Mouse (Mus musculus): ENCODE measurements around the gene 0610012G03Rik.

Gene 0610012G03Rik

DNA sequence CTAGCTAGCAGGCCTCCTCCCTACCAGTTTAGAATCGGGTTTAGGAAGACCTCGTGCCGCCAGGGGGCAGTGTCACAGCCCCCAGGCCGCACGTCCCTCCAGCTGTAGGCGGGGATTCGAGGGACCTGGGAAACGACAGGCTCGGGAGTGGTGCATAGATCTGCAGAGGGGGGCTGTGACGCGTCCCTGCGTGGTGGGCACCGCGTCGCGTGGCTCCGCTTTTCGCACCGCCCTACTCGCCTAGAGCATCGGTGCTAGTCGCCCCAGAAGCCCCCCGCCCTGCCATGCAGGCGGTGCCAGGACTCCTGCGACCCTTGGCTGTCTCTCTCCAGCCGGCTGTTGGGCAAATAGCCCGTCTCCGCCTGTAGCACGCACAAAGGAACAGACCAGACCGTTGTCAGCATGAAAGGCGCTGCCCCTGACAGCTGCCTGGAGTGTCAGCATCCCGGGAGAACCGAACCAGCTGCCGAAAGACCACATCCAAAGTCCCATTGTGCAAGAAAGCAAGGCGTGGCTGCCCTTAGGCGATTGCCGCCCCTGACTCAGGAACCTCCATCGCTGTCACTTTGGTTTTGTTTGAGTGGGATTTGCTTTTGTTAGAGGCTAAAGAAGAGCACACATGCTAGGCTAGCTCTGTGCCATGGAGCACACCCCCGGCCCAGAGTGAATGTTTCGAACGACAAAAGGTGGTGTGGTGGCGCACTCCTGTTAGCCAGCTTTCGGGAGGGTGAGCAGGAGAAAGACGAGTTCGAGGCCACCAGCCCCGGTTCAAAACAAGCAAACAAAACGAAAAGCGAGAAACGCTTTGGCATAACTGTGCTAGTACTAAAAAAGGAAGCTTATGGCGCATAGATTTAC lies 15.2 kb downstream of the 0610012G03Rik start:
- DNase-seq (ENCODE audit: low read depth, low spot score) = peak; percentile 85

DNA sequence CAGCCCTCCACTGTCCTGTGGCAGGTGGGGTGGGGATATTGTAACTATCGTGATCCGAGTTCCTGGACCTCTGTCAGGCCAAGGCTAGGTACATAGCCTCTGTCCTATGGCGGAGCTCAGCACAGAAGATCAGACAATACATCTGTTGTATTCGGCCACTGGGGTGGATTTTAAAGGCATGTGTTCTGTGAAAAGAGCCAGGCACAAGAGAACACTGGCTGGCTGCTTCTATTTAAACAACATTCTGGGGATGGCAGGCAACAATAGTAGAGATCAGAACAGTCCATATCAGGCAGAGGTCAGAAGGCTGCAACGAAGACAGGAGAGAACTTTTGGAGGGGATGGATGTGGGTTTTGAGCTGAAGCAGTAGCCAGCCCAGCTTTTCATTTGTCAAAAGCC lies 16.0 kb downstream of the 0610012G03Rik start:
- no peak for DNase-seq (ENCODE audit: low read depth, low spot score)

DNA sequence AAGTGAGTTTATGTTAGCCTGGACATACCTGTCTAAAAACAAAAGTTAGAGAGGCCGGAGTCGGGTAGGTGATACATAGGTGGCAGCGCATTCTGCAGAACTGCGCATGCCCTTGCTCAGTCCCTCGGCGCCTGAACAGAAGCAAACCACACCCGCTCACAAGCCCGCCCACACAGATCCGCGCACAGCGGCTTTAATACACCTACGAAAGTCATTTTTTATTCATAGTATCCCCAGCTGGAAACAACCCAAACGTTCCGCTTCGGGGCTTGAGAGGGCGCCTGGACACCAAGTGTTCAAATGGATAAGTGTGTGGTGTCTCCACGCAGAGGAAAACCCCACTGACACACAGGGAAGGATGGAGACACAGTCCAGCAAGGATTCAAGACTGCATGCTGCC lies 17.0 kb downstream of the 0610012G03Rik start:
- DNase-seq (ENCODE audit: low read depth, low spot score) = no peak

DNA sequence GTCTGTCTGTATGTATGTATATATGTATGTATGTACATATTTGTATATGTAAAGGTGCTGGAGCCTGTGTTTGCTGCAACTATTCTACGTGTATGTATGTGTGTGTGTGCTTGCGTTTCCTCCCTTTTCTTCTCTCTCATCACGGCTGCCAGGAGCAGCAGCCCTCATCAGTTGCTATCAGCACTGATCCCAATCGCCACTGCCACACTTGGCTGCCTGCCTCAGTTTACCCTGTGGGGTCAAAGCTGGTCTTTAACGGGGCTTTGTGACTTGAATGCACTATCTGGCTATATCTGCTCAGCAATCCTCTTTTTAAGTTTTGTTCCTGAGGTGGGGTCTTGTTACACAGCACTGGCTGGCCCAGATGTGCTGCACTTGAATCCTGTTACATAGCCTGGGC lies 20.9 kb downstream of the 0610012G03Rik start:
- no peak for DNase-seq (ENCODE audit: low read depth, low spot score)

DNA sequence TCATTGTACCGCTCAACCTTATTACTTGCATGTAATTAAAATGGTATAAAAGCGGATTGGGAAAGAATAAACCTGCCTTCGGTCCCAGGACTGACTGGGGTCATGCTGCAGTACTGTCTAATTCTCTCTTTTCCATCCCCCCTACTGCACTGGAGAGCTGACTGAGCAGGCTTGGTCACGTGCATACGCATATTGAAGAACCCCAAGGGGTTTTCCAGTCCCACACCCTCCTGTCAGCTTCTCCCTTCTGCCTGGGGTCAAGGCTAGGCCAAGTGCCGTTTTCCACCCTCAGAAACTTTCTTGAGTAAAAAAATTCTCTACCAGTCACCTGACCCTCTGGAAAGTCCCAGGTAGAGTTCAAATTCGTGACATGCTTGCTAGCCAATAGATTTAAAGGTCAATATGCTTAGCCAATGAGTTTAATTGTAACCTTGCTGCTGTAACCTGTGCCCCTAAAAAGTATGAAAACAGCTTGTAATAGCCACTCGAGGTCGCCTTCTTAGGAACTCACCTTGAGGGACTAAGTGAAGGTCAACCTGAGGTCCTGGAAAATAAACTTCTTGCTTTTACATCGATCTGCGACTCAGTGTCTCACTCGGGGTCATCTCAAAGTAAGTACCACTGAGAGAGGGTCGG lies 21.6 kb downstream of the 0610012G03Rik start:
- DNase-seq (ENCODE audit: low read depth, low spot score) = no peak

DNA sequence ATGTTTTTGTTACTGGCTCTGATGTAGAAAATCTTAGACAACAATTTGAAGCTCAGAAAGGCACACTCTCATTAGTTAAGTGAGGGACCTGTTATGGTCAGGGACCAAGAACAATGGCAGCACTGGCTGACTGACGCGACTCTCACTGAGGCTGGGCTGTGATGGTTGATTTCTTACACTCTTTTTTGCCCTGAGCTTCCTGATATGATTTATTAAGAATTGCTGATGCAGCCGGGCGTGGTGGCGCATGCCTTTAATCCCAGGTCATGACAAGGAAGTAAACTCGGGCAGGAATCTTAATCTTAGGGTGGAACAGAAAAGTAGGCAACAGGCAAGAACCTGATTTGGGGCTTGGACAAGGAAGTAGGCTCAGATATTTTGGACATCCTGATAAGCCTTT lies 22.2 kb downstream of the 0610012G03Rik start:
- no peak for DNase-seq (ENCODE audit: low read depth, low spot score)

DNA sequence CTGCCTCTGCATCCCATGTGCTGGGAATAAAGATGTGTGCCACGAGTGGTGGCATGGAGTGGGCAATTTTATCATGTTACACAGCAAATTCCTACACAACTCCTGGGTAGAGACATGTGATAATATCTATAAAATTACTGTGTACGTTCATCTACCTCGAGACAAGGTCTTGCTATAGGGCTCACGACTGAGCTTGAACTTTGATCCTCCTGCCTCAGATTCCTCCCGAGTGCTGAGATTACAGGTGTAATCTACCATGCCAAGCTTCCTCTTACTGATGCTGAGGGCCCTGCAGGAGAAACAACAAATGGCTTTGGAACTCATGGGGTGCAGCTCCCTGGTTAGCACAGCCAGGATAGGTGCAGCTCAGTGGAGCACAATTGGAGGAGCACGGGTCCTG lies 23.9 kb downstream of the 0610012G03Rik start:
- DNase-seq (ENCODE audit: low read depth, low spot score) = no peak

DNA sequence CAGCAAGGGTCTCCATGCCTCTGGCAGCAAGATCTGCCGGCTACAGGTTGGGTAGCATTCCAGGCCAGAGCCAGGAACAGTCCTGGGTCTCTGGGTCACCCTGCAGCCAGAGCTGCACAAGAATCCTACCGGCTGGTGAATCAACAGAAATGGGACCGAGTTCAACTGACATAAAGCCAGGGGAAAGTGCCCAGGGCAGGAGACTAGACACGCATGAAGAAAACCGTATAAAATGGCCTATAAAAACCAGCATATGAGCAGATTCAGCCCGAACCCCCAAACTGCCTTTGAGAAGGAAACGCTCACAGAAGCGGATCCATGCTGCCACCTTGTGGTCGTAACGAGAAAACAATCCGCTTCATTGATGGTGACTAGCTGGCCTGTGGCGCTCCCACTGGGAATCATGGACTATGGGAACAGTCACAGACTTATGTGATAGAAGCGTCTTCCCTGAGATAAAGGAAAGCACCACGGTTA lies 30.0 kb downstream of the 0610012G03Rik start:
- no peak for DNase-seq (ENCODE audit: low read depth, low spot score)

DNA sequence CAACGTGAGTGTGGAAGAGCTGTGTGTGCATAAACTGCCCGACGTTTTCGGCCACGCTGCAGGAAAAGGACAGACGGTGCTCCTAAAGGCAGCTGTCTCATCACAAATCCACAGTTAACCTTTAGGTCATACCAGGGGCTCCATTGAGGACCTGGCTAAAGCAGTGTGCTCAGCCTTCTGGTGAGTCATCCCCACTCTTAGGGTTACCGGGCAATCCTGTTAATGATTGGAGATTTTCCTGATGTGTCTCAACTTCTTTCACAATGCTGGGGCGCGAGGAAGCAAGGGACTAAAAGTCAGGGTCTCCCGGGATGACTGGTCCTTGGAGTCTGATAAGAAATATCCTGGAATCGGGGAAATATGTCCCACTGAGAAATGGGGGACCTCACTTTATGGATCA lies 30.5 kb downstream of the 0610012G03Rik start:
- DNase-seq (ENCODE audit: low read depth, low spot score) = no peak

DNA sequence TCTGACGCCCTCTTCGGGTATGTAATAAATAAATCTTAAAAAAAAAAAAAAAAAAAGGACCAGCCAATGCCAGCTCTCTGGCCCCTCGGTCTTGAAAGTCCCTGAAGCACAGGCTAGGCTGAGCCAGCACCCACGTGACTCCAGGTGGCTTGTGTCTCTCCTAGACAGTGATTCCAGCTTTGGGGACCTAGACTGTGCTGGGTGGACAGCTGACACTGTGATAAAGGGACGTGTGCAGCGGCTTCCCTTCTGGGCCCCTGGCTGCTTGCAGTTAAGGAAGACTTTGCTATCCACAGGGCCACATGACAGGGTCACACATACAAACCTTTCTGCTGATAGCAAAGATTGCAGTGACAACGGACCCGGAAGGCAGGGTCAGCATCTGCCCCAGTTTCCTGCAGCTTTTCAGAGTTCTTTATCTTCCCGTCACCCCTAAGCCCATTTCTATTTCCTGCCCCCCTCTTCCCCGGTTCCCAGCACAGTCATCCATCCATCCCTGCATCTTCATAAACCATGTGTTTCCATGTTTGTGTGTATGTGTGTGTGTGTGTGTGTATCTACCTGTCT lies 37.9 kb downstream of the 0610012G03Rik start:
- DNase-seq (ENCODE audit: low read depth, low spot score) = no peak

DNA sequence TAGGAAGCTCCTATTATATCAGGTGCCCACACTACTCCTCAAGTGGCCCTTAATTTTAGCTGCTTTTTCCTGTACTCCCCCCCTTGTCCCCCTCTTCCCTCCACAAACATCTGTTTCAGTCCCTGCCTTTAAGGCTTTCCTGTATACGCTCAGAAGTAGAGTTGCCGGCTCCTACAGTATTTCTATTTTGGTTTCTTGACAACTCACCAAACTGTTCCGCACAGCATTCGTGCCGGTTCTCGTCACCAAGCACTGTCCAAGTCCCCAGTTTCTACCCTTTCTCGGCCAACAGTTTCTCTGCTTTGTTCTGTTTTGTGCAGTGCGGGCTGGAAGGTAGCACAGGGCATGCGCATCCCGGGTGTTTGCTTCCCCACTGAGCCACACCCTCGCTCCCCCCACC lies 39.3 kb downstream of the 0610012G03Rik start:
- no peak for DNase-seq (ENCODE audit: low read depth, low spot score)

DNA sequence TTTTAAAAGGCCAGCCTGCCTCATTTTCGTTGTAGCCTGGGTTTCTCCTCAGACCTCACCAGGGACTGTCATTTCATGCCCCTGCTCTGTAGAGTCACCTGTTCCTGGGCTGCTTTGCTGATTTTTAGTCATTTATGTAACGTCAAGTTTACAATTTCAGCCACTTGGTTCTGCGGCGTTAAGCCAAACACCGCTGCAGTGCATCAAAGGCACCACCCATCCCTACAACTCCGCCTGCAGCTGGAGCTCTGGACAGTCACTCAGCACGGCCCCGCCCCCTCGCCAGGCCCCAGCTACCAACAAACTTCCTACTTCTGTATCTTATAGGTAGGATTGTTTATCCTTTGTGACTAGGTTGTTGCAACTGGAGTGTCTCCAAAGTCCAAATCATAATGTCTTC lies 41.4 kb downstream of the 0610012G03Rik start:
- DNase-seq (ENCODE audit: low read depth, low spot score) = no peak

DNA sequence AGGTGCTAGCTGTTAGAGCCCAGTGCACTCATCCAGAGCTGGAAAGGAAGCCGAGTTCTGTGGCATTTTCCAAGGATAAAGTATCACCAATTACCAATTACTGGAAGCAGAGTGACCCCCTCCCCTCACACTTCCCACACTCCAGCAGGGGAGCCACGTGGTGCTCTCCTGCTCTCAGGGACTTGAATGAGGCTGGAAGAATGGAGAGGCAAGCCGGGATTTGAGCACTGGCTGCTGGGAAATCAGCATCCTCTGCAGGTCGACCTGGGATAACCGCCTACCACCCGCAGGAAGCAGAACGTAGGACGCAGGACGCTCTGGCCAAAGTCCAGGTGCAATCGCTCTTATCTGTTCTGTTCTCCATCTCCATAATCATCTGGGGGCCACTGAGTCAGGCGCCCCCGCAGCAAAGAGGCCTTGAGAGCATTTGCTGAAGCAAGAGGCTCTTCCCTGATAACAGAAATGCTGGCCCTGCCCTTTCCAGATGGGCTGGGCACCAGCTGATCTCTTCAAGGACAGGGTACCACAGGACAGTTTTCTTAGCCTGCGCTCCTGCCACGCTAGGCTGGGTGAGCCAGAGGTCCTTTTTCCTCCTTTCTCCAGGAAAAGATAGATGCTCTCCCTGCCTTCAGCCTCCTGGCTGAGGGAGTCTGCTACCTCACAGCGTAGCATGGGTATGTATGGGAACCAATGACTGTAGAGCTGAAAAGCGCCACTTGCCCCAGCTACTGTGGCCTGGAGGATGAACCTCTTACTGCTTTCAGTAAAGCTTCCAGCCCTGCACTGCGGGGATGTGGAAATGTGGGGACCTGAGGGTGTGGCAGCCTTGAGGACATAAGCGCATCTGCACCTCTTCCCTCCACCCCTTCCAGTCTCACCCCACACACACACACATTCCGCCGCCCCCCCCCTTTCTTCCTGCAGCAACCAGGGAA lies 42.1 kb downstream of the 0610012G03Rik start:
- DNase-seq (ENCODE audit: low read depth, low spot score) = no peak

DNA sequence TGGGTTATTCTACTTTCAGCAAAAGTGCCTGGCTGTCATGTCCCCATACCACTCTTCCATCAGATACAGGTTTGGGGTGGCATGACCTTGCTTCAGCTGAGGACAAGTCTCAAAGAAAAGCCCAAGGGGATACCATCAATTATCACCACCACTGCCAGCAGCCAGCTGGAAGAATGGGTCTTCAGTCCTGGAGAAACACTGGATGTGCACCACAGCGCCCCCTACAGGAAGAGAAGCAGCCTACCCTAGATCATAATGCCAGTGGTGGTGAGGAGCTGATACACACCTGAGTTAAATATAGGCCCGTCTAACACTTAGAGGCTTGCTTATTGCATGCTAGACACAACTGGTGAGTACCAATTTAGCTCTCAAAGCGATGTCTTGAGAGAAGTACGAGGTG lies 43.0 kb downstream of the 0610012G03Rik start:
- DNase-seq (ENCODE audit: low read depth, low spot score) = no peak

DNA sequence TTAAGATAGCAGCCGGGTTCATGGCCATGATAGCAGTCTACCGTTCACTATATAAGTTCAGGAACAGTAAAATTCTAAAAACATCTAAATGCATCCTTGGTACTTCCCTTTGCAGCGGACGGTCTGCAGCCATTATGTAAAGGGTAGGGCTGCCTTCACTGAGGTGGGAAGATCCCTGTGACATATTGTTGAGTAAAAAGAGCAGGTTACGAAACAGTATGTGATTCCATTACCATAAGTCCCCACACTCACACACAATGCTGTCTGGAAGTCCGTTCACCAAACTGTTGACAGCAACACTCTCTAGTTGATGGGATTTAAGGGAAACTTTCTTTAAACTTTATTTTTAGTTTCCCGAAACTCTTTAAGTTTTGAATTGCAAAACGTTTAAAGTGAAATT lies 45.1 kb downstream of the 0610012G03Rik start:
- no peak for DNase-seq (ENCODE audit: low read depth, low spot score)

DNA sequence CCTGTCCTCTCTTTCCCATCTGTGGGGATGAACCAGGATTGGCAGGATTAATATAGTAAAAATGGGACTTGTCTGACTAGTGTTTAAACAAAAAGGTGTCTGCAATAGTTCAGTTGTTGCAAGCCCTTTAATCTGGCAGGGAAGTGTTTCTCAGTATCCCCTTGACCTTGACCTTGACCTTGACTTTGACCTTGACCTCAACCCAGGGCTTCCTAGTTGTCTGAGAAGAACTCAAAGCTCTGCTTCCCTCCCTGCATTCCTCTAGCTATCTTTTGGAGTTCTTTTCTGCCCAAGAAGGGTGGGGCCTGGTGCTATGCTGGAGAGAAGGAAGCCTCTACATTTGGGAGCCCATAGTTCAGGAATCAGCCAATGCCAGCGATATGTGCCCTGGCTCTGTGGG lies 46.4 kb downstream of the 0610012G03Rik start:
- no peak for DNase-seq (ENCODE audit: low read depth, low spot score)

DNA sequence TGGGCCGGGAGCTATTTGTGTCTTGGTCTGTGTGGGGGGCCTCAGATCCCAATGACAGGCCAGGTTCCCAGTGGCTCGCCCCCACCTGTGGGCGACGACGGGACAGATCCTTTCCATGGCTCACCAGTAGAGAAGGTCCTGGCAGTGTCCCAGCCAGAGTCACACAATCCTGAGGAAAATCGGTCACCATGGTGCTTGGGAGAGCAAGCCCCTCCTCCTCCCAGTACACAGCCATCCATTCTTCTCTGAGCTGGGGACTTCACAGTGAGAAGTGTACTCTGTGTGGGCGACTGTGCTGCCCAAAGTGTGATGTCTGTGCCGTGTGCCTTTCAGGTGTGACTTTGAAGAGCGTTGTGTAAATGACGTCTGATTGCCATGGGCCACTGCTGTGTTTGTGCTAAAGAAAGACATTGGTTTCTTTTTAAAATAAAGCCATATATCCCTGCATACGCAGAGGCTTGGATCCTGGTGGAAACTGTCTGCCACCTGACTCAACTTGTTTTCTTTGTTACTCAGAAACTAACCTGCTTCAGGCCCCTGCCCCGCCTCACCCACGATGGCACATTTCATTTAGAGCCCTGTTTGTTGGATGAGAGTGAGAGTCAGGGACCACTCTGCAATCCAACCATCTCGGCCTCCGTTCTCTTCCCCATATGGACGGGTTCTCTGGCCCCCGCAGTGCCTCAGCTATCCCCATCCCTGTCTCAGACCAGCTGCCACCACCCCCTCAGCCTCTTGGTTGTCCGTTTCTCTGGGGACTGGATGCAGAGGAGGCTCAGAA lies 49.6 kb downstream of the 0610012G03Rik start:
- no peak for DNase-seq (ENCODE audit: low read depth, low spot score)
